ENCODE assay signal across 8 mouse cellular contexts in the genomic region with DNA sequence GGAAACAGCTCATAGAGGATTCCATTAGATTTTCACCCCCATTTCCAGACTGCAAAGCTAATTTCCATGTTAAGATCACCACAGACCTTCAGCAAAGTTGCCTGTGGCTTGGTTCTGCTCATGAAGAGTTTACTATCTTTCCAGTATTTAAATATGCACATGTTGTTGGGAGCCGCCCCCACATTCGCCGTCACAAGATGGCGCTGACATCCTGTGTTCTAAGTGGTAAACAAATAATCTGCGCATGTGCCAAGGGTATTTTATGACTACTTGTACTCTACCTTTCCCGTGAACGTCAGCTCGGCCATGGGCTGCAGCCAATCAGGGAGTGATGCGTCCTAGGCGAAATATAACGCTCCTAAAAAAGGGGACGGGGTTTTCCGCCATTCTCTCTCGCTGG.
DNase-seq lines count a peak whose midpoint lies in the region; ATAC-seq and TF ChIP-seq lines count a peak whose summit lies in the region.
"Not testable (repeated sequence)": the region's sequence is repeated elsewhere in the genome, so short reads cannot be mapped to it uniquely, and the experiment has no call there.

No protein-coding gene starts in this region.

- not testable (repeated sequence) for TF ChIP-seq CTCF in liver, embryonic 14.5 days (IDR thresholded peaks at IDR 0.05; ENCODE audit: low read depth)

- peak; percentile 14 for DNase-seq in adrenal gland, adult 8-10 months
- peak; percentile 29 for DNase-seq in embryo, embryonic 9.5 days (ENCODE audit: extremely low spot score)
- DNase-seq in heart, adult 11 months: peak; percentile 95
- DNase-seq in induced T-regulatory cell, adult 2 months (ENCODE audit: low read depth): peak; percentile 75
- DNase-seq in layer of hippocampus, adult 9-10 months (ENCODE audit: low spot score): peak; percentile 21
- DNase-seq in liver, embryonic 14.5 days (ENCODE audit: low read depth in 3 of 3, low spot score in 3 of 3): not testable (repeated sequence)
- peak; percentile 53 for DNase-seq in thymus, postnatal 0 days (ENCODE audit: low spot score)

- H3K27ac ChIP-seq in liver, embryonic 14.5 days; midbrain, embryonic 15.5 days: not testable (repeated sequence)

- H3K4me2 ChIP-seq in liver, embryonic 14.5 days (ENCODE audit: low read depth); midbrain, embryonic 15.5 days: not testable (repeated sequence)

- not testable (repeated sequence) for TF ChIP-seq EP300 in liver, embryonic 14.5 days (IDR thresholded peaks at IDR 0.05; ENCODE audit: low read depth)

- H3K4me1 ChIP-seq in liver, embryonic 14.5 days (replicated peaks; ENCODE audit: control insufficient read depth in 2 of 2, insufficient read depth in 2 of 2, low read length in 1 of 2); midbrain, embryonic 15.5 days: not testable (repeated sequence)

- H3K27me3 ChIP-seq in liver, embryonic 14.5 days (ENCODE audit: control insufficient read depth, insufficient read depth, low read length); midbrain, embryonic 15.5 days (replicated peaks): not testable (repeated sequence)

- not testable (repeated sequence) for H3K36me3 ChIP-seq in liver, embryonic 14.5 days (replicated peaks; ENCODE audit: control insufficient read depth, insufficient read depth, low read depth); midbrain, embryonic 15.5 days (replicated peaks)

- WGBS in liver, embryonic 14.5 days (ENCODE audit: insufficient replicate concordance): 15% methylated on average over 5 of the region's 14 CpGs
- WGBS in midbrain, embryonic 15.5 days: 26% methylated on average over 5 of the region's 14 CpGs

- H3K9me3 ChIP-seq in liver, embryonic 14.5 days (ENCODE audit: control insufficient read depth, low read length); midbrain, embryonic 15.5 days: not testable (repeated sequence)

- H3K9ac ChIP-seq in liver, embryonic 14.5 days (replicated peaks); midbrain, embryonic 15.5 days: not testable (repeated sequence)

- ATAC-seq in liver, embryonic 14.5 days (ENCODE audit: insufficient read depth): peak; percentile 60; the same call in 1 of the 2 replicates
- ATAC-seq in midbrain, embryonic 15.5 days (replicated peaks): peak; percentile 84

- not testable (repeated sequence) for H3K4me3 ChIP-seq in liver, embryonic 14.5 days (ENCODE audit: insufficient read depth in 1 of 2, low read depth in 2 of 2, low read length in 2 of 2)
- peak overlapping the region; percentile 36; the same call in 1 of the 2 replicates for H3K4me3 ChIP-seq in midbrain, embryonic 15.5 days
